Mouse (Mus musculus) testis, postnatal 14 days (tissue): Measurements from ENCODE around the gene Olfr618.
"Not testable (repeated sequence)": the region's sequence is repeated elsewhere in the genome, so short reads cannot be mapped to it uniquely, and the experiment has no call there.

Experiments
- DNase-seq: peaks from one replicate; pipeline ENCODE4 v3.0.0; 2021; ENCODE audit warnings: low spot score

Olfr618 gene

DNA sequence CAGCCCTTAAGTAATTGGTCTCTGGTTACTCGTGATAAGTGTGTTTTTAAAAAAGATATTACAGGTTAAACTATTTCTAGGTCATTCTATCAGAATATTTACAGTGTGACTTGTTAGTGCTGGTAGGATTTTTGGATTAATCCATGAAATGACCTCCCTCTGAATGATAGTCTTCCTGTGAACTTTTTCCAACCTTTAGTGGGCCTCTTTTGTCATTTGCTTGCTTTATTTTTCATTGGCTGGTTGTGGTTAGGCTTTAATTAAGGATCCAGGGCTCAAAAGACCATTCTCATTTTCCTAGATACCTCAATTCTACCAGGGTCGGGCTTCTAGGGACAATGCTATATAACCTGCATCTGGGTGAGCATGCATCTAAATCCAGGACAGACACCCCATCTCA, at the start of gene Olfr618:
TSS of gene Olfr618 (plus strand) at position 301 of the 400 bp plus-strand sequence.
- DNase-seq = no peak

- not testable (repeated sequence) for DNase-seq
Observed at GRCm38 (mm10) chr7:103542617-103543016, 47.3 kb upstream of the Olfr618 start, which contains the start of gene Olfr612. Gene Olfr612 (minus strand): TSS chr7:103542717.

GRCm38 (mm10) chr7:103547774-103548173, 42.1 kb upstream of the Olfr618 start, which contains the start of gene Olfr613:
Gene Olfr613 (plus strand): TSS chr7:103548074.
- DNase-seq = no peak

GRCm38 (mm10) chr7:103555779-103556178, 34.1 kb upstream of the Olfr618 start, which contains the start of gene Olfr615:
Gene Olfr615 (plus strand): TSS chr7:103556079.
- DNase-seq = no peak

DNA sequence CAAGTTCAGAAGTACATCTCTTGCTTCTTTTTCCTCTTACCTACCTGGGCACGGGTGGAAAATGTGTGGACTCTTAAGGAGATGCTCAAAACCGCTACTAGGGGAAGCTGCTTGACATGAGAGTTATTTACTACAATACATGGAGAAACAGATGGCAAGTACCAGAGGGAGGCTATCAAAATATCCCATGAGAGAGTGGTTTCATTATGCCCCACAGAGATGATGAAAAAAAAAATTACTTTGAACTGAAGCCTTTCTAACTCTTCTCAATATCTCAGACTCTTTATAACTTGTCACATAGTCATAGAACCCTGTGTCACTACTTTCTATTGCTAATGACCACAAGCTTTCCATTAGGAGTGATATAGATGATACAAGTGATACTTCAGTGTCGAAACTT, 20.9 kb upstream of the Olfr618 start, which contains the start of gene Olfr616:
TSS of gene Olfr616 (minus strand) at position 101 of the 400 bp plus-strand sequence.
- no peak for DNase-seq

GRCm38 (mm10) chr7:103572761-103573160, 17.1 kb upstream of the Olfr618 start, which contains the start of gene Olfr617:
Gene Olfr617 (plus strand): TSS chr7:103573061.
- no peak for DNase-seq

- DNase-seq = no peak
Observed at GRCm38 (mm10) chr7:103600275-103600674, 10.4 kb downstream of the Olfr618 start, which contains the start of gene Olfr619. Gene Olfr619 (plus strand): TSS chr7:103600575.

GRCm38 (mm10) chr7:103607425-103607824, 17.5 kb downstream of the Olfr618 start:
- DNase-seq = no peak

GRCm38 (mm10) chr7:103612434-103612833, 22.5 kb downstream of the Olfr618 start, which contains the start of gene Olfr620:
Gene Olfr620 (minus strand): TSS chr7:103612534.
- DNase-seq = no peak

GRCm38 (mm10) chr7:103636795-103637194, 46.9 kb downstream of the Olfr618 start:
- no peak for DNase-seq

GRCm38 (mm10) chr7:103642602-103643001, 52.7 kb downstream of the Olfr618 start, which contains the start of gene Olfr622:
Gene Olfr622 (minus strand): TSS chr7:103642702.
- no peak for DNase-seq

DNA sequence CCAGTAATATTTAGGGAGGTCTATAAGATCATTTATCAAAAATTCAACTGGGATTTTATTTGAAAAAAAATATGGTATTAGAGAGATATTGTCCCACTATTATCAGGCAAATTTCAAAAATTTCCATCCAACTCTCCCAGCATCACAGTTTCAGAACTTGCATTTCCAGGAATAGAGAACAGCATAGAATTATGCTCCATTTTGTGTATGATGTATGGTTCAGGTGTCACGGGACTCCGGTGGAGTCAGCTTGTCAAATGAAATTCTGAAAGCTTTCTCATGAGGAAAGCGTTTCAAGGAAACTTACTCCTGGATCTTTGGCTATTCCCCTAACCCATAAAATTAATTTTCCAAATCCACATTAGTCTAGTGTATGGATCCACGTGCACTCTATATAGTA, 54.2 kb downstream of the Olfr618 start:
- no peak for DNase-seq
